12 mouse cellular contexts compared by ENCODE assay signal in the genomic region with DNA sequence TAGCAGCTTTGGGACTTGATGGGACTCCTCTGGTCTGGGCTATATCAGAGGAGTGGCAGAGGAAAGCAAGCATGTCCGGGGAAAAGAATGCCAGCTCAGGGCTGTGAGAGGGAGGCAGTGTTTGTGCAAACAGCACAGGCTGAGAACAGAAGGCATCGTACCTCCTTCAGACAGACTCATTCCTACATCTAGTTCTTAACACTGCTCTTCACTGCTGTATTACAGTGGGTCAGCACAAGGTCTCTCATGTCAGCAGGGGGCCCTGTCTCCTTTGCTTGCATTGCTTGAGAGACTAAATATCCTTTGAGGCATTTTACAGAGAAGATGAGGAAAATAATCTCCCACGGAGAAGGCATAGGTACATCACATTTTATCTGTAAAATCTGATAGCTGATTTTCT.
DNase-seq lines count a peak whose midpoint lies in the region; ATAC-seq lines count a peak whose summit lies in the region.
"Had no signal": no experiment of that assay in that cellular context is flagged by ENCODE, and none has a peak within 500 bp of the region (broad histone marks: within the 10 kb centered on the region; RNA-seq: fewer than 3 reads in every experiment).

No protein-coding gene starts in this region.

- 53% methylated on average over 3 of the region's 3 CpGs for WGBS in forebrain, embryonic 14.5 days
- WGBS in forebrain, embryonic 11.5 days, result 37% methylated on average over 3 of the region's 3 CpGs

- ATAC-seq in forebrain, embryonic 14.5 days, result no peak
- no peak for ATAC-seq in forebrain, embryonic 11.5 days (replicated peaks; ENCODE audit: low FRiP score)

- no peak overlapping the region for H3K4me2 ChIP-seq in forebrain, embryonic 14.5 days (ENCODE audit: low read length)
- no peak overlapping the region for H3K4me2 ChIP-seq in forebrain, embryonic 11.5 days (ENCODE audit: low read depth, low read length, severe bottlenecking)

- no peak overlapping the region for H3K27ac ChIP-seq in forebrain, embryonic 14.5 days (ENCODE audit: low read depth, low read length)
- no peak overlapping the region for H3K27ac ChIP-seq in forebrain, embryonic 11.5 days (ENCODE audit: low read depth, low read length)

- no peak overlapping the region for H3K4me3 ChIP-seq in forebrain, embryonic 14.5 days (ENCODE audit: low read depth, low read length)
- H3K4me3 ChIP-seq in forebrain, embryonic 11.5 days (ENCODE audit: low read depth, low read length), result no peak overlapping the region
- H3K4me3 ChIP-seq: megakaryocyte, embryonic 14.5 days had no signal

- H3K9me3 ChIP-seq in forebrain, embryonic 14.5 days (replicated peaks; ENCODE audit: control insufficient read depth, low read length), result no peaks in the 10 kb centered on the region
- no peaks in the 10 kb centered on the region for H3K9me3 ChIP-seq in forebrain, embryonic 11.5 days (ENCODE audit: control insufficient read depth, low read length)
- H3K9me3 ChIP-seq: megakaryocyte, embryonic 14.5 days had no signal

- peak; percentile 23 for DNase-seq in forebrain, embryonic 14.5 days (ENCODE audit: low spot score)
- no peak for DNase-seq in forebrain, embryonic 11.5 days (ENCODE audit: low spot score)
- DNase-seq in kidney, postnatal 10 days, result peak; percentile 8
- no peak for DNase-seq in kidney, postnatal 14 days
- peak; percentile 7 for DNase-seq in right cerebral cortex, postnatal 14 days
- DNase-seq in right cerebral cortex, postnatal 36 days (ENCODE audit: low spot score in 2 of 2), result no peak
- no peak for DNase-seq in urinary bladder, adult 2 months (ENCODE audit: low spot score)
- no peak for DNase-seq in Muller cell, postnatal 12 days (ENCODE audit: inconsistent ontology term)
- DNase-seq: cerebellum, postnatal 14 days; kidney, adult 8-10 months; liver had no signal

- no peaks in the 10 kb centered on the region for H3K4me1 ChIP-seq in forebrain, embryonic 14.5 days (ENCODE audit: control insufficient read depth, insufficient read depth, low read length)
- no peaks in the 10 kb centered on the region for H3K4me1 ChIP-seq in forebrain, embryonic 11.5 days (replicated peaks; ENCODE audit: control insufficient read depth, insufficient read depth, low read length)
- H3K4me1 ChIP-seq: megakaryocyte, embryonic 14.5 days had no signal

- no peak overlapping the region for H3K9ac ChIP-seq in forebrain, embryonic 14.5 days (ENCODE audit: low read length)
- no peak overlapping the region for H3K9ac ChIP-seq in forebrain, embryonic 11.5 days (ENCODE audit: low read length)

- no peaks in the 10 kb centered on the region for H3K36me3 ChIP-seq in forebrain, embryonic 14.5 days (ENCODE audit: control insufficient read depth, insufficient read depth, low read length)
- no peaks in the 10 kb centered on the region for H3K36me3 ChIP-seq in forebrain, embryonic 11.5 days (ENCODE audit: control insufficient read depth, insufficient read depth, low read length)

- no peaks in the 10 kb centered on the region for H3K27me3 ChIP-seq in forebrain, embryonic 14.5 days (replicated peaks; ENCODE audit: control insufficient read depth, insufficient read depth, low read length)
- no peaks in the 10 kb centered on the region for H3K27me3 ChIP-seq in forebrain, embryonic 11.5 days (ENCODE audit: control insufficient read depth, insufficient read depth, low read length)
- H3K27me3 ChIP-seq: megakaryocyte, embryonic 14.5 days had no signal

Comparison
In these comparisons a context has a peak if more than half of its experiments do, and no peak if none do; other contexts are left out.
1. DNase-seq: peak in forebrain, embryonic 14.5 days (single experiment), kidney, postnatal 10 days (single experiment) and right cerebral cortex, postnatal 14 days (single experiment); none in forebrain, embryonic 11.5 days (single experiment), kidney, postnatal 14 days (single experiment), right cerebral cortex, postnatal 36 days (0 of 2), urinary bladder, adult 2 months (single experiment) and Muller cell, postnatal 12 days (single experiment).